Mouse (Mus musculus): ENCODE data around the gene Acyp2.
A peak's percentile ranks its signal among the peaks of the same experiment; 100 is the strongest.
"Not testable (repeated sequence)": the region's sequence is repeated elsewhere in the genome, so short reads cannot be mapped to it uniquely, and the experiment has no call there.

The Acyp2 gene

GRCm38 (mm10) chr11:30649001-30649637, at the start of gene Acyp2:
TSS of gene Acyp2 (minus strand) at chr11:30649587.
- DNase-seq (ENCODE audit: low spot score in 2 of 2): peak; percentile 66 to 73

- DNase-seq (ENCODE audit: low spot score in 2 of 2): no peak
These were observed 40.0 kb upstream of the Acyp2 start for GRCm38 (mm10) chr11:30689421-30689820.

GRCm38 (mm10) chr11:30676086-30676485, 26.7 kb upstream of the Acyp2 start:
- peak in 1 of 2 experiments; percentile 14 for DNase-seq (ENCODE audit: low spot score in 2 of 2)

DNA sequence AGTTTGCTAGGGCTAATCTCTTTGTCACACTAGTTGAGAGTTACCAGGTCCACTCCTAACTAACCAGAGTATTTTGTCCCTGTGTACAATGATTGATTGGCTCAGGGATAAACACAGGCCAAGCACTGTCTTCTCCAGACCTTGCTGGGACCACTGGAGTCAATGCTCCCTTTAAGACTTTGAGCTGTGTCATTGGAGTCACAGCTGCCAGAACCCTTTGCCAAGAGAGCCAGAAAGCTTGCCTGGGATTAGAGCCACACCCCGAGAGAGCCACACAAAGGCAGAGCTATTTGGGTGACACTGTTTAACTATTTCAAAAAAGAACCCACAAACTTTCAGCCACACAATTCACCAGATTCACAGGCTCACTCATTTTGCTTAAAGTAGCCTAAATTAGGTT, 23.3 kb upstream of the Acyp2 start:
- DNase-seq (ENCODE audit: low spot score in 2 of 2): no peak

GRCm38 (mm10) chr11:30663001-30663400, 13.6 kb upstream of the Acyp2 start:
- no peak for DNase-seq (ENCODE audit: low spot score in 2 of 2)

- DNase-seq (ENCODE audit: low spot score in 2 of 2): no peak
These were observed 13.2 kb upstream of the Acyp2 start for GRCm38 (mm10) chr11:30662591-30662990.

GRCm38 (mm10) chr11:30657069-30657468, 7.7 kb upstream of the Acyp2 start:
- no peak for DNase-seq (ENCODE audit: low spot score in 2 of 2)

DNA sequence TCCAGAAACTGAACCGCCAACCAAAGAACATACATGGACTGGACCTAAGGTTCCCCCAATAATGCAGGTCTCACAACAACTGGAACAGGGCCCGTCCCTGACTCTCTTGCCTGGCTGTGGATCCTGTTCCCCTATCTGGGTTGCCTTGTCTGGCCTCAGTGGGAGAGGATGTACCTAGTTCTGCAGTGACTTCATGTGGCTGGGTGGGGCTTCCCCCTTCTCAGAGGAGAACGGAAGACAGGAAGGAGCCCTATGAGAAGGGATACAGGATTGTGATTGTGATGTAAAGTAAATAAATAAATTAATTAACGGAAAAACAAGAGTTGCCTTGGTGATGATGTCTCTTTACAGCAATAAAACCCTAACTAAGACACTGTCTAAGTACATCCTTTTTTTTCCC, 6.7 kb upstream of the Acyp2 start:
- no peak for DNase-seq (ENCODE audit: low spot score in 2 of 2)

DNA sequence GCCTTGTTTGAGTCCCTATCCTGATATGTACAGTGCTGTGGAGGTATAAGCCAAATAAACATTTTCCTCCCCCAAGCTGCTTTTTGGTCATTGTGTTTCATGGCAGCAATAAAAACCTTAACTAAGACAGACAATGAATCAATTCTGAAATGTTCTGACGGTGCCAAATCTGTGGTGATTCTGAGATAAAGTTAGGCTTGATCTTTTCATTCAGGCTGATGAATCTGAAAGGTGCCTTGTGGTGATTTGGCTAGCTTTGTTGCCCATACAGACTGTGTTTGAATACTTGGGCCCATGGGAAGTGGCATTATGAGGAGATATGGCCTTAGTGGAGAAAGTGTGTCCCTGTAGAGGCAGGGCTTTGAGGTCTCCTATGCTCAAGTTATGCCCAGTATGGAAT, 1.0 kb upstream of the Acyp2 start:
- DNase-seq (ENCODE audit: low spot score in 2 of 2): no peak

DNA sequence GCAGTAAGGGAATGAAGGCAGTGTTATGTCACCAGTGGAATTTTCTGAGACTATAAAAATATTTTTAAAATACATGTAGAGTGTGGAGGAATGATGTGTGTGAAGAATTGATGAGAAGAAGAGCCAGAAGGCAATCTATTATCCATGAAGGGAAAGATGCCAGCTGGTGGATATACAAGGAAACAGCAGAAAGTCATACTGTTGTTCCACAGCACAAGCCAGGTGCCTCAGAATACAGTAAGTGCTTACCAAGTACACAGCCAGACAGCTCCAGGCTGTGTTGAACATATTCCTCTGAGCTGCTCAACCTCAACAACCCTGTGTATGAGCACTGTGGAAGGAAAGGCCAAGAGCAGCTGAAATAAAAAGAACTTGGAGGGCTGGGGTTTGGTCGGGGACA, 13.7 kb downstream of the Acyp2 start:
- no peak for DNase-seq (ENCODE audit: low spot score in 2 of 2)

DNA sequence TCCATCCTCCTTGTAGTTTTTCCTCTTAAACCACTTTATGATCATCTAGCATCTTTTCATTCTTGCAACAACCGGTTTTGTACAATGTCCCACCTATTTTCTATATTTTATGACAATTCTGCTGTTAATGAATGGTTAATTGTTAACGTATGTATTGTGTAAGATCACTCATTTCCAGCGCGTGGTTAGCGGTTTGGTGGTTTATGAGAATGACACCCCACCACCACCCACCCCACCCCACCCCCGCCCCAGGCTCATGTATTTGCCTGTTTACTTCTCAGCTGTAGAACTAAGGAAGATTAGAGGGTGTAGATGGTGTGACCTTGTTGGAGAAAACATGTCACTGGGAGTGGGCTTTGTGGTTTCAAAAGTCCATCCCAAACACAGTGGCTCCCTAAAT, 18.9 kb downstream of the Acyp2 start:
- no peak for DNase-seq (ENCODE audit: low spot score in 2 of 2)

DNA sequence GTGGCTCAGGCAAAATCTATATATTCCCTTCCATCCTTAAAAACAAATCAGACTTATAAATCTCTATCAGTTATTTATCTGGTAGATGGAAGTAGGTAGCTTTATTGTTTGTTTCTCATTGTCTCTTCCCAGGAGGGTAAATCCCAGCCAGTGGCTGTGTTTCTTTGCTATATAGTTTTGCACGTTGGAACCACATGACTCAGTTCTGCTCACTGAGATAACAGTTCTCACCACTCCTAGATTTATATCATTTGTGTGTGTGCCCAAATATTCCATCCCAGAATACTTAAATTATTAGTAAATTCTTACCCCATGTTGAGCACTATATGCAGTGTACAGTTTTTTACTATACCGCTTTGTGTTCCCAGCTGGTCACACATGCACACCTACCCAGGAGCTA, 26.2 kb downstream of the Acyp2 start:
- DNase-seq (ENCODE audit: low spot score in 2 of 2): no peak

- DNase-seq (ENCODE audit: low spot score in 2 of 2): not testable (repeated sequence)
These were observed 27.7 kb downstream of the Acyp2 start for GRCm38 (mm10) chr11:30621386-30622363.

GRCm38 (mm10) chr11:30618235-30618634, 31.2 kb downstream of the Acyp2 start:
- DNase-seq (ENCODE audit: low spot score in 2 of 2): no peak

GRCm38 (mm10) chr11:30617571-30618097, 31.8 kb downstream of the Acyp2 start:
- no peak for DNase-seq (ENCODE audit: low spot score in 2 of 2)

GRCm38 (mm10) chr11:30615977-30616376, 33.4 kb downstream of the Acyp2 start:
- DNase-seq (ENCODE audit: low spot score in 2 of 2): no peak

GRCm38 (mm10) chr11:30613916-30614546, 35.4 kb downstream of the Acyp2 start:
- DNase-seq (ENCODE audit: low spot score in 2 of 2): no peak

DNA sequence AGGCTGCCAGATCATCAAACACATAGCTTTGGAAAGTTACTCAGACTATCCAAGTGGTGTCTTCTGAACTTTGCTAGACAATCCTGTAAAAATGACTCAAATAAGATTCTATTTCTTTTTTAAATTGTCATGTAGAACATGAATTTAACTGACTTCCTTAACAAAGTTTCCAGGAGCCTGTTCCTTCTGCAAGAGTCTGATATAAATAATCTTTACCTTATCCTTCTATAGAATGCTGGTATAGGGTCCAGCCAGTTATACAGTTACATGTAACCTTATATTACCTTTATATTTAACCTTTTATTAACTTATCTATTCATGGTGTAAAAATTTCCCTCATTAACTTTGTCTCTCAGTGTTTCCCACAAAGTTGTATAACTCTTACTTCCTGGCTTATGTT, 36.7 kb downstream of the Acyp2 start:
- no peak for DNase-seq (ENCODE audit: low spot score in 2 of 2)

DNA sequence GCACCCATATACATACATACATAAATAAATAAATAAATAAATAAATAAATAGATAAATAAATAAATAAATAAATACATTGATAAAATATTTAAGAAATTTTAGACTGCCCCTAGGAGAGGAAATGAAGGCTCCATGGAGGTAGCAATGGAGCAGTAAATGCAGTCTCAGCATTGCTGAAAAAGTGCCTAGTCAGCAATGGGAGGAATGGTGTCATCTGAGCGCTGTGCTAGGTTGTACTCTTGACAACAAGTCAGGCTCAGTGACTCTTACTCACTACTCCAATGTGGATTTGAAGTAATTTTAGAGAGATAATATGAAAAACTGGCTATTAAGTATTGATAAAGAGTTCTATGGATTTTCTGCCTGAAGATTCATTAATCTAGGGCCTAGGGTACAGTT, 40.1 kb downstream of the Acyp2 start:
- no peak for DNase-seq (ENCODE audit: low spot score in 2 of 2)

DNA sequence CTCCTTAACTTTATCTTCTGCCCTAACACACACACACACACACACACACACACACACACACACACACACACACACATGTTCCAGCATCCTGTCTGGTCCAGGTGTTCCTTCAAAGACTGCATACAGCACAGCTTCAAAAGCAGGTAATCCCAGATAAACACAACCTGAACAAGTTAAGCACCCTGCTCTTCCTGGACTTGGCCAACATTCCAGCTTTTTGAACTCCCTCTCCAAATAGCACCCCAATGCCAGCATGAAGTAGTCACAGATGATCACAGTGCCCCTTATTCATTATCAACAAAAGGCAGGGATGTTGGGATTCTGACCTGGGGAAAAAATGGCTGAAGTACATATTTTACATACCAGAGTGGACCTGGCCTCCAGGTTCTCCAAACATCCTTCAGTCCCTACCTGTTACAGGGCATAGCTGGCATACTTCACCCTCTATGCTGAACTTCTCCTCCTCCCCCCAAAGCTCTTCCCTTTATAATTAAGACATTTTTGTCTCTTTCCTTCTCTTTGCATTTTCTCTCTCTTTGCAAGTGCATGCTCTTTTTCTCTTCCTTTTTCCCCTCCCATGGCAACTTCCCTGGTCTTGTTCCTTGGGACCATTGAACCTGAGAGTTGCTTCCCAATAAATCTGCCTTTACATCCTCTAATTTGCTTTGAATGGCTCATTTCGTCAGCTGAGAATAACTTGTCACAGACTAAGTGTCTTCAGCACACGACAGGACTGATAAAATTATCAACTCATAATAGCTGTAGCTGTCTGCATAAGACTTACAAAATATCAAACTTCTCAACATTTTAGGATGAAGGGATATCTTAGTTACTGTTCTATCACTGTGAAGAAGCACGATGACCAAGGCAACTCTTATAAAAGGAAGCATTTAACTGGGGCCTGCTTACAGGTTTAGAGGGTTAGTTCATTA, 41.5 kb downstream of the Acyp2 start:
- DNase-seq (ENCODE audit: low spot score in 2 of 2): no peak

DNA sequence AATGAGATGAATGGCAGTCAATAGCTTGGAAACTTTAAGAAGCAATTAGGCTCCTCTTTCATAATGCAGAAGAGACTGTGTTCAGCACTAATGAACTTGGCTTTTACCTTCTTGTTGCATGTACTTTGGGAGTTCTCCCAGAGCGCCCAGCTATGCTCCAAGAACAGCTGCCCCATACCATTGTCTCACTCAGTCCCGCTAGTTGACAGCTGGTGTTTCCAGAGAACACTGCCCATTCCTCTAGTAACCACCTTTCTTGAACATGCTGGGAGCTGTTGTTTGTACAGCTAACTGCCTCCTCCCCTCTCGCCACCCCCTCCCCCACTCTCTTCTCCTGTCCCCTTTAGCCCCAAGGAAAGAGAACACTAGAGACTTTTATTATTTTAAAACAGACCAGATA, 52.1 kb downstream of the Acyp2 start:
- no peak for DNase-seq (ENCODE audit: low spot score in 2 of 2)

Measured in frontal cortex, postnatal 25 days (tissue).